In genomic region chr9:65514851-65515261, GRCm38 (mm10) we compare ENCODE assay signal across 19 mouse cellular contexts. TPM values are rescaled to one million over a fixed set of nuclear protein-coding genes. Genes with fewer than 3 reads are reported as not detected.
DNase-seq lines count a peak whose midpoint lies in the region; ATAC-seq lines count a peak whose summit lies in the region.
"Had no signal": no experiment of that assay in that cellular context is flagged by ENCODE, and none has a peak within 500 bp of the region (broad histone marks: within the 10 kb centered on the region; RNA-seq: fewer than 3 reads in every experiment).

No protein-coding gene starts in this region.

- H3K27ac ChIP-seq in forebrain, embryonic 12.5 days: peak overlapping the region; percentile 36; the same call in 1 of the 2 replicates
- H3K27ac ChIP-seq in forebrain, embryonic 10.5 days: no peak overlapping the region
- H3K27ac ChIP-seq in midbrain, embryonic 13.5 days: no peak overlapping the region; the same call in 1 of the 2 replicates
- H3K27ac ChIP-seq in midbrain, embryonic 14.5 days (replicated peaks; ENCODE audit: low read depth, low read length): no peak overlapping the region
- H3K27ac ChIP-seq: embryonic facial prominence, embryonic 12.5 days; heart, embryonic 15.5 days; kidney, embryonic 15.5 days; limb, embryonic 15.5 days; macrophage; stomach, postnatal 0 days had no signal

- H3K9me3 ChIP-seq in forebrain, embryonic 12.5 days: no peaks in the 10 kb centered on the region
- H3K9me3 ChIP-seq in forebrain, embryonic 10.5 days: no peaks in the 10 kb centered on the region
- no peaks in the 10 kb centered on the region for H3K9me3 ChIP-seq in midbrain, embryonic 13.5 days
- no peaks in the 10 kb centered on the region for H3K9me3 ChIP-seq in midbrain, embryonic 14.5 days (ENCODE audit: control insufficient read depth, low read length)
- H3K9me3 ChIP-seq: embryonic facial prominence, embryonic 12.5 days; heart, embryonic 15.5 days; kidney, embryonic 15.5 days; limb, embryonic 15.5 days had no signal

- H3K9ac ChIP-seq in forebrain, embryonic 12.5 days: no peak overlapping the region
- no peak overlapping the region for H3K9ac ChIP-seq in midbrain, embryonic 13.5 days (replicated peaks)
- no peak overlapping the region for H3K9ac ChIP-seq in midbrain, embryonic 14.5 days (replicated peaks; ENCODE audit: low read length)
- H3K9ac ChIP-seq: embryonic facial prominence, embryonic 12.5 days; heart, embryonic 15.5 days; kidney, embryonic 15.5 days; limb, embryonic 15.5 days had no signal

- 68% methylated on average over 3 of the region's 3 CpGs for WGBS in forebrain, embryonic 12.5 days
- 70% methylated on average over 3 of the region's 3 CpGs for WGBS in forebrain, embryonic 10.5 days
- 71% methylated on average over 3 of the region's 3 CpGs for WGBS in midbrain, embryonic 13.5 days
- 51% methylated on average over 3 of the region's 3 CpGs for WGBS in midbrain, embryonic 14.5 days

- DNase-seq in forebrain, embryonic 10.5 days (ENCODE audit: extremely low spot score, low spot score): no peak
- no peak for DNase-seq in midbrain, embryonic 14.5 days
- peak; percentile 48 to 52 for DNase-seq in cerebellum, postnatal 36 days
- DNase-seq in retina, postnatal 1 day: peak; percentile 56
- DNase-seq in spleen, adult 12 weeks (ENCODE audit: low spot score): no peak
- no peak for DNase-seq in Muller cell, postnatal 12 days (ENCODE audit: inconsistent ontology term)
- DNase-seq: adrenal gland, postnatal 36 days; heart, adult 18-20 months; lung, adult 18-20 months; thymus, postnatal 25 days had no signal

- H3K4me1 ChIP-seq in forebrain, embryonic 12.5 days: peaks cover 6% of the 10 kb centered on the region
- peaks cover 17% of the 10 kb centered on the region for H3K4me1 ChIP-seq in forebrain, embryonic 10.5 days
- peaks cover 8% of the 10 kb centered on the region; the same call in 1 of the 2 replicates for H3K4me1 ChIP-seq in midbrain, embryonic 13.5 days (replicated peaks)
- H3K4me1 ChIP-seq in midbrain, embryonic 14.5 days (ENCODE audit: control insufficient read depth, insufficient read depth, low read length): 0 out of 2 replicates have a peak, but pooled peaks cover 8% of the 10 kb centered on the region

- no peak overlapping the region for H3K4me3 ChIP-seq in forebrain, embryonic 12.5 days (replicated peaks)
- no peak overlapping the region for H3K4me3 ChIP-seq in forebrain, embryonic 10.5 days
- H3K4me3 ChIP-seq in midbrain, embryonic 13.5 days (replicated peaks): no peak overlapping the region
- H3K4me3 ChIP-seq in midbrain, embryonic 14.5 days (replicated peaks; ENCODE audit: low read depth, low read length): no peak overlapping the region
- H3K4me3 ChIP-seq: embryonic facial prominence, embryonic 12.5 days; heart, embryonic 15.5 days; kidney, embryonic 15.5 days; limb, embryonic 15.5 days; myocyte had no signal

- H3K27me3 ChIP-seq in forebrain, embryonic 12.5 days: peaks cover 6% of the 10 kb centered on the region; the same call in 1 of the 2 replicates
- H3K27me3 ChIP-seq in forebrain, embryonic 10.5 days (ENCODE audit: poor library complexity, severe bottlenecking): peaks cover 10% of the 10 kb centered on the region
- no peaks in the 10 kb centered on the region for H3K27me3 ChIP-seq in midbrain, embryonic 13.5 days
- H3K27me3 ChIP-seq in midbrain, embryonic 14.5 days (ENCODE audit: control insufficient read depth, insufficient read depth, low read length): no peaks in the 10 kb centered on the region
- H3K27me3 ChIP-seq: embryonic facial prominence, embryonic 12.5 days; limb, embryonic 15.5 days had no signal

- no peak for ATAC-seq in forebrain, embryonic 12.5 days (ENCODE audit: low FRiP score)
- ATAC-seq in midbrain, embryonic 13.5 days: peak; percentile 41; the same call in 1 of the 2 replicates
- ATAC-seq in midbrain, embryonic 14.5 days (ENCODE audit: low FRiP score, low TSS enrichment): no peak

- no peak overlapping the region for H3K4me2 ChIP-seq in forebrain, embryonic 12.5 days
- no peak overlapping the region for H3K4me2 ChIP-seq in midbrain, embryonic 13.5 days (replicated peaks)
- H3K4me2 ChIP-seq in midbrain, embryonic 14.5 days (ENCODE audit: low read length): no peak overlapping the region
- H3K4me2 ChIP-seq: embryonic facial prominence, embryonic 12.5 days; heart, embryonic 15.5 days; kidney, embryonic 15.5 days; limb, embryonic 15.5 days had no signal

- H3K36me3 ChIP-seq in forebrain, embryonic 12.5 days (replicated peaks): no peaks in the 10 kb centered on the region
- no peaks in the 10 kb centered on the region for H3K36me3 ChIP-seq in forebrain, embryonic 10.5 days (replicated peaks)
- H3K36me3 ChIP-seq in midbrain, embryonic 13.5 days: no peaks in the 10 kb centered on the region
- no peaks in the 10 kb centered on the region for H3K36me3 ChIP-seq in midbrain, embryonic 14.5 days (ENCODE audit: control insufficient read depth, insufficient read depth, low read length)
- H3K36me3 ChIP-seq: embryonic facial prominence, embryonic 12.5 days; heart, embryonic 15.5 days; kidney, embryonic 15.5 days; limb, embryonic 15.5 days had no signal

RNA-seq across cellular contexts. Expression of gene Ankdd1a, which starts 5.1 kb away (rescaled TPM):
- 0.18 and 0.28 TPM in 2 replicates for polyA plus RNA-seq in forebrain, embryonic 12.5 days (2016; fragmentation: Nextera tagmentation; extraction: Ambion mirVana)
- not detected in 2 replicates for polyA plus RNA-seq in forebrain, embryonic 10.5 days (2016; fragmentation: Nextera tagmentation; extraction: Ambion mirVana)
- polyA plus RNA-seq in midbrain, embryonic 13.5 days (2015; fragmentation: Nextera tagmentation; extraction: Ambion mirVana): 0.63 and 0.72 TPM in 2 replicates
- 0.55 and 1.00 TPM in 2 replicates for polyA plus RNA-seq in midbrain, embryonic 14.5 days (2014; fragmentation: Nextera tagmentation; extraction: Ambion mirVana)
- polyA plus RNA-seq: embryonic facial prominence, embryonic 12.5 days; heart, embryonic 15.5 days; kidney, embryonic 15.5 days had no signal

RNA-seq across cellular contexts. Expression of gene Spg21, which starts 54.1 kb away (rescaled TPM):
- polyA plus RNA-seq in forebrain, embryonic 12.5 days (2016; fragmentation: Nextera tagmentation; extraction: Ambion mirVana): 116 and 118 TPM in 2 replicates
- polyA plus RNA-seq in forebrain, embryonic 10.5 days (2016; fragmentation: Nextera tagmentation; extraction: Ambion mirVana): 93.8 TPM in 2 replicates
- 138 and 140 TPM in 2 replicates for polyA plus RNA-seq in midbrain, embryonic 13.5 days (2015; fragmentation: Nextera tagmentation; extraction: Ambion mirVana)
- polyA plus RNA-seq in midbrain, embryonic 14.5 days (2014; fragmentation: Nextera tagmentation; extraction: Ambion mirVana): 137 and 162 TPM in 2 replicates

Comparison
In these comparisons a context has a peak if more than half of its experiments do, and no peak if none do; other contexts are left out.
1. DNase-seq: peak in cerebellum, postnatal 36 days (2 of 2) and retina, postnatal 1 day (single experiment); none in forebrain, embryonic 10.5 days (single experiment), midbrain, embryonic 14.5 days (single experiment), spleen, adult 12 weeks (single experiment) and Muller cell, postnatal 12 days (single experiment).